Mouse (Mus musculus) lung, embryonic 16.5 days (tissue): ENCODE data around the gene Plekha7. TPM values are rescaled to one million over a fixed set of nuclear protein-coding genes. Genes with fewer than 3 reads are reported as not detected.

ENCODE experiments used
- ATAC-seq: fragments of 200-750 bp; cut with Nextera tagmentation; 2 replicates; pipeline ENCODE4 v1.8.0; 2017; ENCODE audit warnings: low read depth, mild to moderate bottlenecking, moderate library complexity
- H3K27ac ChIP-seq: fragments of 300-500 bp; sonication (generic); 2 replicates; pipeline ENCODE4 v1.5.1; 2014; ENCODE audit warnings: mild to moderate bottlenecking, control low read depth, low read length
- H3K27me3 ChIP-seq: fragments of 300-500 bp; sonication (generic); 2 replicates; pipeline ENCODE4 v1.6.1; 2014; ENCODE audit warnings: low read depth, low read length, mixed read lengths; ENCODE audit not compliant: control insufficient read depth, insufficient read depth
- H3K36me3 ChIP-seq: fragments of 300-500 bp; sonication (generic); 2 replicates; pipeline ENCODE4 v1.6.1; 2014; ENCODE audit warnings: low read length; ENCODE audit not compliant: control insufficient read depth, insufficient read depth
- H3K4me1 ChIP-seq: fragments of 300-500 bp; sonication (generic); replicated peaks from 2 replicates; pipeline ENCODE4 v1.6.1; 2014; ENCODE audit warnings: low read length, mixed read lengths; ENCODE audit not compliant: control insufficient read depth, insufficient read depth
- H3K4me2 ChIP-seq: fragments of 300-500 bp; sonication (generic); 2 replicates; pipeline ENCODE4 v1.6.1; 2014; ENCODE audit warnings: low read depth, low read length, control low read depth
- H3K4me3 ChIP-seq: fragments of 300-500 bp; sonication (generic); 2 replicates; pipeline ENCODE4 v1.5.1; 2014; ENCODE audit warnings: mild to moderate bottlenecking, low read length, control low read depth
- H3K9ac ChIP-seq: fragments of 300-500 bp; sonication (generic); 2 replicates; pipeline ENCODE4 v1.6.1; 2014; ENCODE audit warnings: low read length, control low read depth
- H3K9me3 ChIP-seq: fragments of 300-500 bp; sonication (generic); 2 replicates; pipeline ENCODE4 v1.6.1; 2016; ENCODE audit warnings: low read length; ENCODE audit not compliant: control insufficient read depth
- WGBS: fragments of 180-500 bp; shearing (Covaris S2); extraction: QIAGEN DNeasy Blood & Tissue Kit; methylation state at CpG from one replicate; pipeline ENCODE4 v1.1.7; 2014; 5-methylcytosine and 5-hydroxymethylcytosine counted together
- polyA plus RNA-seq: library from polyadenylated mRNA; unstranded; fragments of >200 nt; fragmentation: Nextera tagmentation; extraction: Ambion mirVana; gene quantifications from 2 replicates; pipeline ENCODE4 v1.2.1, GENCODE M21; 2015

Gene Plekha7
- polyA plus RNA-seq, 1 experiment from 2014 or later, result 10.9 TPM

DNA sequence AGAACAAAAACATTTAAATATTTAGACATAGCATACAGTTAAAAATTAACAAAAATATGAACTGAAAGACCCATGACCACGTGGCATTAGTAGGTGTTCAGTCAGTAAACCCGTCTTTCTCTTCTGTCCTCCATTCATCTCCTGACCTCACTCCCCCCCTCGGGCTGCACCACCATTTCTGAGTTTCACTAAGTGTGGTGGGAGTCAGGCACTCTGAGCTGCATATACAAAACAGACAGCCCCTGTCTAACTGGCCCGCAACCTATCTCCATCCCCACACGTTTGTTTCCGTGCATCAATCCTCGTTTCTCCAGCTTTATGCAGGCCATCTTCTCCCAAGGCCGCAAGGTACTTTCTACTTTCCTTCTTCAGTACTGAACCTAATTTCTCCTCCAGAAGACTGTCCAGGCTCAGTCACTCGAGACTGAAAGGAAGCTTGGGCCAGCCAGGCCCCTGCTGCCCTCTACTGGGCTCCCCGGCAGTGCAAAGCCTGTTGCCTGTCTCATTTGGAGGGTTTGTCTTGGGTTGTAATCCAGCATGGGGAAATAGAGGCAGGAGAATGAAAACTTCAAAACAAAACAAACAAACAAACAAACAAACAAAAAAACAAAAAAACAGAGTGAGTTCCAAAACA, 15.3 kb upstream of the Plekha7 start:
- Histone ChIP-seq H3K9ac (no peak overlapping the region), H3K27me3 (no peaks in the 10 kb centered on the region), H3K9me3 (no peaks in the 10 kb centered on the region), H3K4me1 (no peaks in the 10 kb centered on the region), H3K4me3 (no peak overlapping the region), H3K36me3 (no peaks in the 10 kb centered on the region), H3K4me2 (0 out of 2 replicates have a peak overlapping the region, but pooled peaks have one; percentile 29), H3K27ac (no peak overlapping the region)
- peak; percentile 74; the same call in 1 of the 2 replicates for ATAC-seq
- 25% methylated on average over 10 of the region's 10 CpGs for WGBS

DNA sequence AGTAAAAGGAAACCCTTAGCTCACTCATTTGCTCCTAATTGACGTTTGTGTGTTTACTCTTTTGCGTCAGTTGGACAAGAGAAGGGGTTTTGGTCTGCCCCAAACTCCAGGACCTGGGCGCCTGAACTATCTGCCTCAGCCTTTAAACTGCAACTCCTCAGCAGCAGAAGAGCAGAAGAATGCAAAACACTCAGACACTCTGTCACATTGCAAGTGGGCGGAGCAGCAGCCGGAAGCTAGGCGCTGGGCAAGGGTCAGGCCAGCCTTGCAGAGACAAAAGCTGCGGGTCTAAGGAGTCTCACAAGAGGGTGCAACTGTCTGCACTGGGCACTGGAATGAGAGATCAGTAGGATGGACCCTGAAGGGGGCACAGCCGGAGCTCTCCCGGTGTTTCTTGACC, 1.3 kb upstream of the Plekha7 start:
- no peak for ATAC-seq
- Histone ChIP-seq H3K9ac (0 out of 2 replicates have a peak overlapping the region, but pooled peaks have one; percentile 3), H3K27me3 (peaks cover 10% of the 10 kb centered on the region), H3K4me2 (peak overlapping the region; percentile 99), H3K4me1 (peaks cover 14% of the 10 kb centered on the region), H3K27ac (no peak overlapping the region), H3K9me3 (no peaks in the 10 kb centered on the region), H3K36me3 (no peaks in the 10 kb centered on the region), H3K4me3 (peak overlapping the region; percentile 8)
- WGBS, result 6% methylated on average over 9 of the region's 9 CpGs

- H3K9me3 ChIP-seq, result no peaks in the 10 kb centered on the region
- WGBS, result 8% methylated on average over 14 of the region's 16 CpGs
- H3K27ac ChIP-seq, result peak overlapping the region; percentile 87
- H3K4me2 ChIP-seq, result peak overlapping the region; percentile 99
- ATAC-seq, result peak; percentile 41
- H3K27me3 ChIP-seq, result peaks cover 10% of the 10 kb centered on the region
- H3K9ac ChIP-seq, result peak overlapping the region; percentile 53
- peaks cover 14% of the 10 kb centered on the region for H3K4me1 ChIP-seq
- no peaks in the 10 kb centered on the region for H3K36me3 ChIP-seq
- H3K4me3 ChIP-seq, result peak overlapping the region; percentile 78
Measured at GRCm38 (mm10) chr7:116308632-116308991, 436 bp upstream of the Plekha7 start.

GRCm38 (mm10) chr7:116307099-116307870, 891 bp downstream of the Plekha7 start:
- peak overlapping the region; percentile 67 for H3K9ac ChIP-seq
- peaks cover 14% of the 10 kb centered on the region for H3K4me1 ChIP-seq
- under 1% methylated on average over 61 of the region's 63 CpGs for WGBS
- peak overlapping the region; percentile 78 for H3K4me3 ChIP-seq
- H3K27me3 ChIP-seq, result peaks cover 10% of the 10 kb centered on the region
- H3K9me3 ChIP-seq, result no peaks in the 10 kb centered on the region
- H3K4me2 ChIP-seq, result peak overlapping the region; percentile 99
- ATAC-seq, result peak; percentile 83
- peak overlapping the region; percentile 75 for H3K27ac ChIP-seq
- no peaks in the 10 kb centered on the region for H3K36me3 ChIP-seq

GRCm38 (mm10) chr7:116306601-116307000, 1.6 kb downstream of the Plekha7 start:
- H3K9ac ChIP-seq, result no peak overlapping the region; the same call in 1 of the 2 replicates
- no peak overlapping the region; the same call in 1 of the 2 replicates for H3K27ac ChIP-seq

GRCm38 (mm10) chr7:116301661-116302311, 6.4 kb downstream of the Plekha7 start:
- Histone ChIP-seq H3K4me1 (peaks cover under 1% of the 10 kb centered on the region; the same call in 1 of the 2 replicates), H3K4me2 (no peak overlapping the region), H3K27me3 (peaks cover 4% of the 10 kb centered on the region; the same call in 1 of the 2 replicates), H3K9ac (no peak overlapping the region), H3K27ac (no peak overlapping the region), H3K36me3 (no peaks in the 10 kb centered on the region), H3K4me3 (no peak overlapping the region), H3K9me3 (no peaks in the 10 kb centered on the region)
- WGBS, result 78% methylated on average over 5 of the region's 5 CpGs
- no peak; the same call in 1 of the 2 replicates for ATAC-seq

More at GRCm38 (mm10) chr7:116306601-116307000, 1.6 kb downstream of the Plekha7 start:
- H3K4me2 ChIP-seq, result peak overlapping the region; percentile 99
- H3K27me3 ChIP-seq, result peaks cover 10% of the 10 kb centered on the region
- no peak for ATAC-seq
- peak overlapping the region; percentile 78 for H3K4me3 ChIP-seq
- no peaks in the 10 kb centered on the region for H3K9me3 ChIP-seq
- H3K4me1 ChIP-seq, result peaks cover 14% of the 10 kb centered on the region
- 20% methylated on average over 5 of the region's 5 CpGs for WGBS
- no peaks in the 10 kb centered on the region for H3K36me3 ChIP-seq

DNA sequence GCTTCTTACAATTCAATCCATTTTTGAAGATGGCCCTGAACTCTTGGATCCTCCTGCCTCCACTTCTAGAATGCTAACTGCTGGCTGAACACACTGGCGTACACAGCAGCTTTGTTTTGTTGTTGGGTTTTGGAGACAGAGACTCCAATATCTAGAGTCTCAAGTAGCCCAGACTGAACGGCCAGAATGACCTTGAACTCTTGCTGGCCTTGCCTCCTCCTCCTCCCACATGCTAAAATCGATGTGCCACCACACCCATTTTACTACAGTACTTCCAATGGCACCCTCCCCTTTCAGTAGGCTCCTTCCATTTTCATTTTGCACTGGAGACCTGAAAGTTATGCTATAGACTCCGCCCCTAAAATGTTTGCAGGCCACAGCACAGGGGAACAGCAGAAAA, 7.0 kb downstream of the Plekha7 start:
- H3K9ac ChIP-seq, result no peak overlapping the region
- peaks cover 4% of the 10 kb centered on the region; the same call in 1 of the 2 replicates for H3K27me3 ChIP-seq
- H3K4me3 ChIP-seq, result no peak overlapping the region
- H3K4me1 ChIP-seq, result no peaks in the 10 kb centered on the region
- no peak for ATAC-seq
- no peak overlapping the region for H3K27ac ChIP-seq
- no peak overlapping the region for H3K4me2 ChIP-seq
- no peaks in the 10 kb centered on the region for H3K9me3 ChIP-seq
- no peaks in the 10 kb centered on the region for H3K36me3 ChIP-seq
- 77% methylated on average over 4 of the region's 4 CpGs for WGBS

DNA sequence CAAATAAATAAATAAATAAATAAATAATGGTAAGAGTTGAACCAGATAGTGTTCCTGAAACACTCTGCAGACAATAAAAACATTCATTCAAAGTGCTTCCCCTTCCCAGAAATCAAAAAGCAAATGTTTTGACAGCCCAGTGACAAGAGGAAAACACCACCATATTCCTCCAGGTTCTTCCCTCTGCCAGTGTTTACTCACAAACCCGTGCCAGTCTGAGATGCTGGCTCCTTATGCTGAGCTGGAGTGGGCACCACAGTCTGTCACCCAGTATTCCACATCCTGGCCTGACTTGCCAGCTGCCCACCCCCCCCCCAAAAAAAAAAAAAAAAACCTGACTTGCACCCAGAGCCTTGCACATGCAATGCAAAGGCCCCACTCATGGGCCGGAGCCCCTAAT, 9.3 kb downstream of the Plekha7 start:
- H3K9ac ChIP-seq, result no peak overlapping the region
- no peaks in the 10 kb centered on the region; the same call in 1 of the 2 replicates for H3K4me1 ChIP-seq
- H3K9me3 ChIP-seq, result no peaks in the 10 kb centered on the region
- no peak overlapping the region for H3K27ac ChIP-seq
- no peak overlapping the region for H3K4me2 ChIP-seq
- ATAC-seq, result no peak
- H3K36me3 ChIP-seq, result no peaks in the 10 kb centered on the region
- WGBS, result 77% methylated on average over 2 of the region's 2 CpGs
- no peak overlapping the region for H3K4me3 ChIP-seq
- no peaks in the 10 kb centered on the region for H3K27me3 ChIP-seq

DNA sequence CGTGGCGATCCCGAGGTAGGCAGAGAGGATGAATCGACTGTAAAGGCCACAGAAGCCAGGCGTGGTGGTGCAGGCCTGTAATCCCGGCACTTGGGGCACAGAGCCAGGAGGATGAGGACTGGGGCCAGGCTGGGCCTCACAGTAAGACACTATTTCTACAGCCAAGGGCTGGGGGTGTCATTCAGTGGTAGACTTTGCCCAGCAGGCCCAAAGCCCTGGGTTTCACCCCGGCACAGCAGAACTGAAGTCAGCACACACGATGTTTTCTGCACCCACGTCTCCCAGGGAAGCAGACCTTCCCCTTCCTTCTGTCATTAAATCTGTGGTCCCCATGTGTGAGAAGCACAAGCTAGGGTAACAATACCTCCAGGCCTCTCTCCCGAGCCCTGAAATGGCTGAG, 9.8 kb downstream of the Plekha7 start:
- Histone ChIP-seq H3K4me3 (no peak overlapping the region), H3K9ac (no peak overlapping the region), H3K9me3 (no peaks in the 10 kb centered on the region), H3K4me1 (no peaks in the 10 kb centered on the region; the same call in 1 of the 2 replicates), H3K36me3 (no peaks in the 10 kb centered on the region), H3K27ac (no peak overlapping the region), H3K27me3 (no peaks in the 10 kb centered on the region), H3K4me2 (no peak overlapping the region)
- WGBS, result 72% methylated on average over 10 of the region's 10 CpGs
- ATAC-seq, result no peak
